Mouse (Mus musculus): ENCODE results near the gene Ascc1.

DNA sequence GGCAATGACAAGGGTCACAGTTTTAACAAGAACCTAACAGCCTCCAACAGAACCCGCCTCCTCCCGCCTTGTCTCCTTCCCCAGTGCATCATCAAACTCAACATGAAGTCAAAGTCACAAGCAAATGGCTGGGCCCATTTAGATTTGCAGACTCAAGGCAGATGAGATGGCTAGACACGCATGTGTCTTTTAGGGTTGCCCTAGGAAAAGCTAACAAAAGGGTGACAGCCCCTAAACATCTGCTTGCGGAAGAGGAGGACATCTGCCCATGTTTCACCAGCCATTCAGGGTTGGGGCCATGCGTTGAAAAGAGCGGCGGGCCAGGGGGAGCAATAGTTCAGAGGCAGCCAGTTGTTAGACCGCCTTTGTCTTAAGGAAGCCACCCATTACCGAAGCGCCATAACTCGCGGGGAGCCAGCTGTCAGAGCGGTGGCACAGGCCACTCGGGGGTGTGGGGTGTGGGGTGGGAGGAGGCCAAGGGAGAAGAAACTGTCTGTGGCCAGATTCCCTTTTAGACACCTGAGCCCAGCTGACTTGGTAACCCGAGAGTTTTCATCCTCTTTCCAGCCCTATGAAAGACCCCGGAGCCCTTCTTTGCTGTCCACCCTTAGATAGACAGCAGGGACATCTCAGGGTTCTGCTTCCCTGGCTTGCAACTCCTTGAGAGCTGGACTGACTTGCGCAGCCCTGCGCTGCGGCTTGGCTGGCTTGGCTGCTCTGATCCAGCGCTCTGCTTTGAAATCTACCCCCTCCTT lies 103.0 kb downstream of the Ascc1 start:
- TF ChIP-seq POLR2A (IDR thresholded peaks at IDR 0.05; ENCODE audit: control insufficient read depth, low read depth, low read length) (no peak), CTCF (IDR thresholded peaks at IDR 0.05; ENCODE audit: control insufficient read depth, insufficient read depth, insufficient replicate concordance, low read depth, low read length) (no peak)

Measured in testis, adult 2 months (tissue).